Mouse (Mus musculus): Measurements from ENCODE around the gene Lhx2. TPM values are rescaled to one million over a fixed set of nuclear protein-coding genes. Genes with fewer than 3 reads are reported as not detected.
A peak's percentile ranks its signal among the peaks of the same experiment; 100 is the strongest.

Gene Lhx2
- polyA plus RNA-seq, 1 experiment from 2014 or later, result 13.2 TPM

DNA sequence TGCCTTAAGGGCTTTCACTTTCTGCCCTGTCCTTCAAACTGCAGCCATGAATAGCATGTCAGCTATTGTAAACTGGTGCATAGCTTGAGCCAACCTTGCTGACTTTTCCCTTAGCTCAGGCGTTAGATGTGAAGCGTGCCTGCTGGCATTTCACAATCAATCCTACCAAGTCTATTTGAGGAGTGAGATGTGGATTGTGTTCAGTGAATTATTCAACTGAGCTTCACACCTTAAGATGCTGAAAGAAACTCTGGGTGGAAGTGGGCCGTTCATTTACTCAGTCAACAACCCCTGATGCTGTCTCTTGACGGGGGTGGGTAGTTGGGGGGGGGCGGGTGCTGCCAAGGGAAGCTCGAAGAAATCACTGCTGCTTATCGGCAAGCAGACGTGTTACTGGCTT, 15.7 kb upstream of the Lhx2 start:
- no peaks in the 10 kb centered on the region for H3K36me3 ChIP-seq (replicated peaks; ENCODE audit: control insufficient read depth, insufficient read depth)
- H3K4me3 ChIP-seq (replicated peaks; ENCODE audit: low read length), result no peak overlapping the region
- ATAC-seq (ENCODE audit: low FRiP score) (no peak), DNase-seq (ENCODE audit: low spot score) (no peak)
- no peaks in the 10 kb centered on the region for H3K4me1 ChIP-seq (replicated peaks; ENCODE audit: control insufficient read depth, insufficient read depth, low read length)
- no peak overlapping the region for H3K27ac ChIP-seq
- 69% methylated on average over 8 of the region's 8 CpGs for WGBS
- no peaks in the 10 kb centered on the region for H3K9me3 ChIP-seq (ENCODE audit: control insufficient read depth, low read length)
- H3K9ac ChIP-seq, result no peak overlapping the region
- H3K4me2 ChIP-seq (replicated peaks), result no peak overlapping the region
- H3K27me3 ChIP-seq (ENCODE audit: control insufficient read depth, insufficient read depth, low read length), result no peaks in the 10 kb centered on the region

DNA sequence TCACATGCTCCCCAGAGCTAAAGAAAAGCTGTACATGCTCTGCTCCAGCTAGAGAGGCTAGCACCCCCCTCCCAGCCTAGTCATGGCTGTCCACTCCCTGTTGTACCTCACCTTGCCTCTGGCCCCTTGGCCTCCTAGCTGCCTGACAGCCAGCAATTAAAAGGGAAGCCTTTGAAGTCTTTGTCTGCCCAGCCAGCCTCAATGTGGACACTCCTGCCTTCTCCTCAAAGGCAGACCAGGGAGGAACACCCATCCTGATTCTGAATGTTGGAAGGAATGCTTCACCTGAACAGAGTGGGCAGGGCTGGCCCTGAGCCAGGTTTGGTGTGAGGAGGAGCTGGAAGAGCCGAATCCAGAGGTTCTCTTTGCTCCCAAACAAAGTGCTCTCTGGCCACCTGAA, 12.4 kb upstream of the Lhx2 start:
- DNase-seq (ENCODE audit: low spot score), result no peak
- no peak overlapping the region for H3K27ac ChIP-seq
- no peak overlapping the region for H3K4me3 ChIP-seq (replicated peaks; ENCODE audit: low read length)
- ATAC-seq (ENCODE audit: low FRiP score), result no peak
- H3K4me1 ChIP-seq (replicated peaks; ENCODE audit: control insufficient read depth, insufficient read depth, low read length), result no peaks in the 10 kb centered on the region
- H3K4me2 ChIP-seq (replicated peaks), result no peak overlapping the region
- no peaks in the 10 kb centered on the region for H3K36me3 ChIP-seq (replicated peaks; ENCODE audit: control insufficient read depth, insufficient read depth)
- 72% methylated on average over 1 of the region's 1 CpGs for WGBS
- H3K9ac ChIP-seq, result no peak overlapping the region
- H3K27me3 ChIP-seq (ENCODE audit: control insufficient read depth, insufficient read depth, low read length), result peaks cover 4% of the 10 kb centered on the region; the same call in 1 of the 2 replicates
- no peaks in the 10 kb centered on the region for H3K9me3 ChIP-seq (ENCODE audit: control insufficient read depth, low read length)

DNA sequence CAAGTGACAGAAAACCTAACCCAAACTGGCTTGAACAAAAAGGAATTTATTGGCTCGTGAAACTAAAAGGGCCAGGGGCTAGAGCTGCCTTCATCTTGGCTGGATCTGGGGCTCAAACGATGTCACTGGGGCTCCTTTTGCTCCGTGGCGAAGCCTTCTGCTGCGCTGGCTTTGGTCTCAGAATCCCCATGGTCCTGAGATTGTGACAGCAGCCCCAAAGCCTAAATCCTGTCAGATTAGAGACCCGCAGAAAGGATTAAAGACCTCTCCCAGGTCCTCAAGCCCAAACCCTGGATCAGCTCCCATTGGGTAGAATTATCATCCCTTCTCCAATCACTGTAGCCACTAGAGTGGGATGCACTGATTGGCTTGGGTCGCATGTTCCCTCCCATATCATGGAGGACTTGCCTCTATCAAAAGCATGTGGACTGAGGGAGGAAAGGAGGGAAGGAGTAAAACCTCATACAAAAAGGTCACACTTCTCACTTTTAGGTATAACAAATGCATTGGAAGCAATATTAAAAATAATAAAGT, 5.4 kb upstream of the Lhx2 start:
- H3K9me3 ChIP-seq (ENCODE audit: control insufficient read depth, low read length), result no peaks in the 10 kb centered on the region
- H3K4me2 ChIP-seq (replicated peaks), result no peak overlapping the region
- ATAC-seq (ENCODE audit: low FRiP score) (no peak), DNase-seq (ENCODE audit: low spot score) (no peak)
- no peak overlapping the region for H3K4me3 ChIP-seq (replicated peaks; ENCODE audit: low read length)
- H3K27ac ChIP-seq, result no peak overlapping the region
- no peaks in the 10 kb centered on the region for H3K36me3 ChIP-seq (replicated peaks; ENCODE audit: control insufficient read depth, insufficient read depth)
- no peaks in the 10 kb centered on the region for H3K4me1 ChIP-seq (replicated peaks; ENCODE audit: control insufficient read depth, insufficient read depth, low read length)
- peaks cover 70% of the 10 kb centered on the region for H3K27me3 ChIP-seq (ENCODE audit: control insufficient read depth, insufficient read depth, low read length)
- no peak overlapping the region for H3K9ac ChIP-seq
- WGBS, result 54% methylated on average over 7 of the region's 7 CpGs

DNA sequence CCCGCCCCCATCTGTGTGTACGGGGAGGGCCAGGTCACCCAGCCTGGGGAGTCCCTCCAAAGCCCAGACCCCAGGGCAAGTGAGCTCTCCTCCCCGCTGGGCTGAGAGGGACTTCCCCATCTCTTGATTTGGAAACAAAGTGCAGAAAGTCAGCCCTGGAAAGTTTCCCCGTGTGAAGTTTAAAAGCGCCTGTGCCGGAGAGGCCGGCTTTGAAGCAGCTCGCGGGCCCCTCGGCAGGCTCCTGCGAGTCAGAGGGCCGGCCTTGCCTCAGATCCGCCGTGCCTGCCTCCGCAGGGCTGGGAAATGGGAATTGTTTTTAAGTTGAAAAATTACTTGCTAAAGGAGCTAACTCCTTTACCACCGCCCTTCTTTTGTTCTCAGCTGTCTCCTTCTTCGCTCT, 2.5 kb upstream of the Lhx2 start:
- H3K9me3 ChIP-seq (ENCODE audit: control insufficient read depth, low read length), result no peaks in the 10 kb centered on the region
- no peak overlapping the region for H3K4me3 ChIP-seq (replicated peaks; ENCODE audit: low read length)
- H3K4me2 ChIP-seq (replicated peaks), result no peak overlapping the region
- peaks cover 92% of the 10 kb centered on the region for H3K27me3 ChIP-seq (ENCODE audit: control insufficient read depth, insufficient read depth, low read length)
- H3K36me3 ChIP-seq (replicated peaks; ENCODE audit: control insufficient read depth, insufficient read depth), result no peaks in the 10 kb centered on the region
- DNase-seq (ENCODE audit: low spot score), result no peak
- ATAC-seq (ENCODE audit: low FRiP score), result no peak
- H3K27ac ChIP-seq, result no peak overlapping the region
- H3K9ac ChIP-seq, result no peak overlapping the region
- WGBS, result 1% methylated on average over 17 of the region's 17 CpGs
- H3K4me1 ChIP-seq (replicated peaks; ENCODE audit: control insufficient read depth, insufficient read depth, low read length), result peaks cover 7% of the 10 kb centered on the region; the same call in 1 of the 2 replicates

DNA sequence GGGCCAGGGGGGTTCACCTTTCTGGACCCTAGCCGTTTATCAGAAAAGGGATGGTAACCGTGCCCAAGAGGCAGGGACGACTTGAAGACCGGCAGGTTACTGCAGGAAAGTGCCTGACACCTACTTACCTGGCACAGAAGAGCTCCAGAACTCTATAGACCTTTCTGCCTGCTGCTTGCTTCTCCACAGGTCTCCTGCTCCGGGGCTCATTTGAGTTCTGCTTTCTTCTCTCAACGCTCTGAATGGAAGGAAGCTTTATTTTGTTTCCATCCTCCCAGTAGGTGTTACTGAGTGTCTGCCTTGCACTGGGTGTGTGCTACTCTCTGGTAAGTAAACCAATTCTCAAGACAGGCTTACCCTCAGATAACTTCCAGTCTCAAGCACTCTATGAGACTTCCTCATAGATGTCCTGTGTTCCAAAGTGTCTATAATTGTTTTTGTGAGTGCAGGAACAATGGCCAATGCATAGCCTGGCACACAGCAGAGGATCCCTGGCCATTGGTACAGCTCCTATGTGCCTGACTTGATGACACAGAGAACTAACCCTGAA, 1.9 kb upstream of the Lhx2 start:
- whole genome bisulfite sequencing, result 3% methylated on average over 6 of the region's 6 CpGs
- ATAC-seq (ENCODE audit: low FRiP score) (no peak), DNase-seq (ENCODE audit: low spot score) (no peak)
- Histone ChIP-seq H3K9ac (no peak overlapping the region), H3K36me3 (replicated peaks; ENCODE audit: control insufficient read depth, insufficient read depth) (no peaks in the 10 kb centered on the region), H3K27ac (no peak overlapping the region), H3K4me2 (replicated peaks) (no peak overlapping the region), H3K4me3 (replicated peaks; ENCODE audit: low read length) (no peak overlapping the region), H3K9me3 (ENCODE audit: control insufficient read depth, low read length) (no peaks in the 10 kb centered on the region), H3K4me1 (replicated peaks; ENCODE audit: control insufficient read depth, insufficient read depth, low read length) (peaks cover 7% of the 10 kb centered on the region; the same call in 1 of the 2 replicates), H3K27me3 (ENCODE audit: control insufficient read depth, insufficient read depth, low read length) (peaks cover 92% of the 10 kb centered on the region)

DNA sequence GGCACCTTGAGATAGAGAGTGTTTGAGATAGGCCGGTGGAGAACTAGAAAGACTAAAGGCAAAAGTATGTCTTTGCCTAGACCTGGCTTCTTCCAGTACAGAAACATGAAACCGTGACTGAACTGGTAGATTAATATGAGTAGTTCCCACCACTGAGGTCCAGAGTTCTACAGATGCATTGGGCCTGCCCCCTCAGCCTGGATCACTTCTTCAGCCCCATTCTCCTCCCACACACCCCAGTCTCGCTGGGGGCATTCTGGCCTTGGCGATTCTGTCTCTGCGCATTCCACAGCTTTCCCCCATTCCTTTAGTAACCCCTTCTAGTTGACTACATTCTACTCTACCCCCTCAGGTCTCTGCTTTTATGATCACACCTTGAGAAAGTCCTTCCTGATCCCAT, 1.4 kb upstream of the Lhx2 start:
- H3K27me3 ChIP-seq (ENCODE audit: control insufficient read depth, insufficient read depth, low read length), result peaks cover 95% of the 10 kb centered on the region

DNA sequence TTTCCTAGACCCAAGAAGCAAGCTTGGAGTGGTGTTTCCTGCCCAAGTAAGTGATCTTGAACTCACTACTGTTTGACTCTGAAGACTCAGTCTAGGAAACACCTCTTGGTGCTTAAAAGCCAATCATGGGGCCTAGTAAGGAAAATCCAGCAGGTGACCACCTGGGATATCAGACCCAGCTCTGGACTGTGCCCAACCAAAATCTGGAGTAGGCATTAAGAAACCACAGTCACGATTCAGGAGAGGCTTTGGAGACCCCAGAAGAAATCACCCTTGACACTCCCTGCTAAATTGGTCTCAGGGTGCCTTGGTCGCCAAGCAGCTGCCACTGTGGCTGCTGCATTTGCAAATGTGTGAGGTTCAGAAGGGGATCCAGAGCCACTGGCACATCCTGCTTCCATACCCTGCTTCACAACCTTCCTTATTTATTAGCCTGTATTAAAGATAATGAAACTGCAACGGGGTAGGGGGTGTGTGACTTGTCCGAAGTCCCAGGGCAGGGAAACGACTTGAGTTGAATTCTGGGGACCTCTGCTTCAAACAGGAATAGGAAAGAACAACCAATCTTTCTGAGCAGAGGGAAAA, 641 bp upstream of the Lhx2 start:
- WGBS, result 4% methylated on average over 5 of the region's 5 CpGs
- DNase-seq (ENCODE audit: low spot score), result no peak
- H3K4me2 ChIP-seq (replicated peaks), result peak overlapping the region; percentile 51; the same call in 1 of the 2 replicates

More for the DNA sequence above, 1.4 kb upstream of the Lhx2 start:
- Histone ChIP-seq H3K9ac (no peak overlapping the region), H3K27ac (no peak overlapping the region), H3K36me3 (replicated peaks; ENCODE audit: control insufficient read depth, insufficient read depth) (no peaks in the 10 kb centered on the region), H3K4me2 (replicated peaks) (no peak overlapping the region), H3K4me1 (replicated peaks; ENCODE audit: control insufficient read depth, insufficient read depth, low read length) (peaks cover 7% of the 10 kb centered on the region; the same call in 1 of the 2 replicates), H3K4me3 (replicated peaks; ENCODE audit: low read length) (no peak overlapping the region), H3K9me3 (ENCODE audit: control insufficient read depth, low read length) (no peaks in the 10 kb centered on the region)
- WGBS, result 14% methylated on average over 5 of the region's 5 CpGs
- DNase-seq (ENCODE audit: low spot score), result no peak
- no peak for ATAC-seq (ENCODE audit: low FRiP score)

DNA sequence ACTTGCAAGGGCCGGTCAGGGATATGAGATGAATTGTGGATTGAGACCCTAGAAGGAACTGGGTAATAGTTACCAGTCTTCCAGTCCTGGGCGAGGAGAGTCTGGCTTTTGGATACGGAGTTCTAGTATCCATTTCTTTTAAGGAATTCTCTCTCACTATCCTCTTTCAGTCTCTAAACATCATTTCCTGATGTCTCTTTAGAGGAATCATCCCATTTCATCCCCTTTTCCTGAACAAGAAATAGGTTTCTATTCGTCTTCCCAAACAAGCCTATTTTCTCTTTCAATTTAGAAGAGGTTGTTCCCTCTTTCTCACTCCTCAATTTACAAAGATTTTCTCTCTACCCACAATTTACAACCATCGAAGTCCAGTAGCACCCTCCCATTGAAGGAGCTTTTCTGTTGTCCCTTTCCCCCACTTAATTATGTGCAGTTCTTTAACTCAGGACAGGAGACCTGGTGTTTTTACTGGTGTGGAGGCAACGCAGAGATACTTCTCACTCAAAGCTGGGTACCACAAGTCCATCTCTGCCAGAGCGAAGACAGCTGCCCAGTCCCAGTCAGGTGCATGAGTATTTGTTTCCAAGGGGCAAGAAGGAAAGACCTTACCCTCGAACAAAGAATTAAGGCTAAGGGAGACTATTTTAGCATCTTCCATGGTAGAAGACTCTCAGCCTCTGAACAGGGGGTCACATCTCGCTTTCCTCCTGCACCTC, 987 bp downstream of the Lhx2 start:
- Histone ChIP-seq H3K9me3 (ENCODE audit: control insufficient read depth, low read length) (no peaks in the 10 kb centered on the region), H3K4me1 (replicated peaks; ENCODE audit: control insufficient read depth, insufficient read depth, low read length) (peaks cover 7% of the 10 kb centered on the region; the same call in 1 of the 2 replicates), H3K36me3 (replicated peaks; ENCODE audit: control insufficient read depth, insufficient read depth) (no peaks in the 10 kb centered on the region), H3K27me3 (ENCODE audit: control insufficient read depth, insufficient read depth, low read length) (peaks cover 96% of the 10 kb centered on the region), H3K27ac (peak overlapping the region; percentile 82), H3K4me3 (replicated peaks; ENCODE audit: low read length) (peak overlapping the region; percentile 40), H3K9ac (peak overlapping the region; percentile 62), H3K4me2 (replicated peaks) (peak overlapping the region; percentile 51)
- DNase-seq (ENCODE audit: low spot score), result no peak
- ATAC-seq (ENCODE audit: low FRiP score), result no peak
- WGBS, result under 1% methylated on average over 9 of the region's 9 CpGs

More for the DNA sequence above, 641 bp upstream of the Lhx2 start:
- no peak overlapping the region for H3K27ac ChIP-seq
- peak overlapping the region; percentile 40 for H3K4me3 ChIP-seq (replicated peaks; ENCODE audit: low read length)
- no peak overlapping the region for H3K9ac ChIP-seq
- peaks cover 95% of the 10 kb centered on the region for H3K27me3 ChIP-seq (ENCODE audit: control insufficient read depth, insufficient read depth, low read length)
- H3K9me3 ChIP-seq (ENCODE audit: control insufficient read depth, low read length), result no peaks in the 10 kb centered on the region
- H3K4me1 ChIP-seq (replicated peaks; ENCODE audit: control insufficient read depth, insufficient read depth, low read length), result peaks cover 7% of the 10 kb centered on the region; the same call in 1 of the 2 replicates
- no peaks in the 10 kb centered on the region for H3K36me3 ChIP-seq (replicated peaks; ENCODE audit: control insufficient read depth, insufficient read depth)
- no peak for ATAC-seq (ENCODE audit: low FRiP score)

DNA sequence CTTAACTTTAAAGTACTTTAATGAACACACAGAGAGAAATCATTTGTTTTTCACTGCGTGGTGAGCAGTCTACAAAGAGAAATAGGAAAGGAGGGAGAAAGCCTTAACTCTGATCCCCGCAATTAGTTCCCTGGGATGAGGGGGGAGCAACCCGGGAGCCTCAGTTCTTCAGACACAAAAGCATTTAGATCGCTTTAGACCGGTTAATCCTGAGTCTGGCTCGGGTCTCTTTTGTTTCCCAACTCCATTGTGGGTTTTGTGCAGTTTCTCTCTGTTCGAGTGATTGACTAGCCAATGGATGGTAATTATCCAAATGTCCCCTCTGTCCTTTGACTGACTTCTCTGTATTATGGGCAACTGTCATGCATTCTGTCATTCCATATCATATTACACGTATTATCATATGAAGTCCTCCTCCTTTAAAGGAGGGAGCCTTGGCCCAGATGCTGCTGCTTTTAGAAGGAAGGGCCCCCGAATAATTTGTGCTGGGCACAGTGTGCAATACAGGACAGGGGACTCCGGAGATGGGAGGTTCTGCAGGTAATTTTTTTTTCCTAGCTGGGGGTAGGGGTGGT, 1.6 kb downstream of the Lhx2 start:
- Histone ChIP-seq H3K9me3 (ENCODE audit: control insufficient read depth, low read length) (no peaks in the 10 kb centered on the region), H3K4me3 (replicated peaks; ENCODE audit: low read length) (peak overlapping the region; percentile 40), H3K27me3 (ENCODE audit: control insufficient read depth, insufficient read depth, low read length) (peaks cover 96% of the 10 kb centered on the region), H3K4me1 (replicated peaks; ENCODE audit: control insufficient read depth, insufficient read depth, low read length) (peaks cover 7% of the 10 kb centered on the region; the same call in 1 of the 2 replicates), H3K27ac (peak overlapping the region; percentile 82), H3K9ac (peak overlapping the region; percentile 62), H3K4me2 (replicated peaks) (peak overlapping the region; percentile 51), H3K36me3 (replicated peaks; ENCODE audit: control insufficient read depth, insufficient read depth) (no peaks in the 10 kb centered on the region)
- DNase-seq (ENCODE audit: low spot score) (no peak), ATAC-seq (ENCODE audit: low FRiP score) (no peak)
- WGBS, result 0% methylated on average over 10 of the region's 10 CpGs

Measured in hindbrain, embryonic 14.5 days (tissue).